Mouse (Mus musculus): ENCODE results near the gene Fam193a.

Gene Fam193a

GRCm38 (mm10) chr5:34369341-34370021, at the start of gene Fam193a:
TSS of gene Fam193a (plus strand) at chr5:34369933.
- DNase-seq (ENCODE audit: low spot score), result peak; percentile 87

GRCm38 (mm10) chr5:34321236-34321635, 48.5 kb upstream of the Fam193a start:
- no peak for DNase-seq (ENCODE audit: low spot score)

GRCm38 (mm10) chr5:34325286-34325685, 44.4 kb upstream of the Fam193a start:
- no peak for DNase-seq (ENCODE audit: low spot score)

- DNase-seq (ENCODE audit: low spot score), result no peak
These were observed 43.5 kb upstream of the Fam193a start for GRCm38 (mm10) chr5:34326249-34326691.

- no peak for DNase-seq (ENCODE audit: low spot score)
These were observed 42.7 kb upstream of the Fam193a start for GRCm38 (mm10) chr5:34326875-34327576.

GRCm38 (mm10) chr5:34330136-34330535, 39.6 kb upstream of the Fam193a start:
- no peak for DNase-seq (ENCODE audit: low spot score)

GRCm38 (mm10) chr5:34334081-34334480, 35.7 kb upstream of the Fam193a start:
- no peak for DNase-seq (ENCODE audit: low spot score)

- DNase-seq (ENCODE audit: low spot score), result no peak
These were observed 34.1 kb upstream of the Fam193a start for GRCm38 (mm10) chr5:34335539-34336096.

GRCm38 (mm10) chr5:34336097-34336774, 33.5 kb upstream of the Fam193a start, which contains the start of gene Rnf4:
TSS of gene Rnf4 (plus strand) at chr5:34336289.
- DNase-seq (ENCODE audit: low spot score), result peak; percentile 97

GRCm38 (mm10) chr5:34336775-34337450, 32.8 kb upstream of the Fam193a start:
- DNase-seq (ENCODE audit: low spot score), result peak; percentile 70

GRCm38 (mm10) chr5:34340246-34340645, 29.5 kb upstream of the Fam193a start:
- DNase-seq (ENCODE audit: low spot score), result no peak

GRCm38 (mm10) chr5:34352084-34352631, 17.6 kb upstream of the Fam193a start:
- no peak for DNase-seq (ENCODE audit: low spot score)

- DNase-seq (ENCODE audit: low spot score), result no peak
These were observed 9.5 kb upstream of the Fam193a start for GRCm38 (mm10) chr5:34360261-34360660.

GRCm38 (mm10) chr5:34363115-34363514, 6.6 kb upstream of the Fam193a start:
- DNase-seq (ENCODE audit: low spot score), result no peak

- no peak for DNase-seq (ENCODE audit: low spot score)
These were observed 1.0 kb upstream of the Fam193a start for GRCm38 (mm10) chr5:34368551-34369290.

- peak; percentile 27 for DNase-seq (ENCODE audit: low spot score)
These were observed 490 bp downstream of the Fam193a start for GRCm38 (mm10) chr5:34370022-34370823.

- DNase-seq (ENCODE audit: low spot score), result no peak
These were observed 1.1 kb downstream of the Fam193a start for GRCm38 (mm10) chr5:34370840-34371239.

GRCm38 (mm10) chr5:34372141-34372540, 2.4 kb downstream of the Fam193a start:
- DNase-seq (ENCODE audit: low spot score), result no peak

- no peak for DNase-seq (ENCODE audit: low spot score)
These were observed 2.8 kb downstream of the Fam193a start for GRCm38 (mm10) chr5:34372541-34372940.

GRCm38 (mm10) chr5:34378787-34379186, 9.1 kb downstream of the Fam193a start:
- DNase-seq (ENCODE audit: low spot score), result no peak

Measured in c-Kit-positive CD71-positive TER-119-positive erythroid progenitor cells, embryonic 14.5 days (primary cell).